Mouse (Mus musculus) lung, embryonic 14.5 days (tissue): ENCODE measurements around the gene Sfta2. TPM values are rescaled to one million over a fixed set of nuclear protein-coding genes. Genes with fewer than 3 reads are reported as not detected.
A peak's percentile ranks its signal among the peaks of the same experiment; 100 is the strongest.

Experiments
- ATAC-seq: fragments of 200-750 bp; cut with Nextera tagmentation; 2 replicates; pipeline ENCODE4 v1.8.0; 2017; ENCODE audit warnings: mild to moderate bottlenecking, moderate TSS enrichment, moderate library complexity; ENCODE audit not compliant: insufficient read depth
- DNase-seq: peaks from one replicate; pipeline ENCODE4 v3.0.0-alpha.2; 2015
- H3K27ac ChIP-seq: fragments of 300-500 bp; sonication (generic); 2 replicates; pipeline ENCODE4 v1.5.1; 2014; ENCODE audit warnings: low read depth, mild to moderate bottlenecking, moderate library complexity
- H3K27me3 ChIP-seq: fragments of 300-500 bp; sonication (generic); 2 replicates; pipeline ENCODE4 v1.6.1; 2014; ENCODE audit warnings: low read length, control low read depth; ENCODE audit not compliant: insufficient read depth
- H3K36me3 ChIP-seq: fragments of 300-500 bp; sonication (generic); 2 replicates; pipeline ENCODE4 v1.6.1; 2014; ENCODE audit warnings: control low read depth; ENCODE audit not compliant: insufficient read depth
- H3K4me1 ChIP-seq: fragments of 300-500 bp; sonication (generic); 2 replicates; pipeline ENCODE4 v1.6.1; 2014; ENCODE audit warnings: antibody characterized with exemption, control low read depth; ENCODE audit not compliant: insufficient read depth
- H3K4me2 ChIP-seq: fragments of 300-500 bp; sonication (generic); 2 replicates; pipeline ENCODE4 v1.6.1; 2014; ENCODE audit warnings: mild to moderate bottlenecking
- H3K4me3 ChIP-seq: fragments of 300-500 bp; sonication (generic); 2 replicates; pipeline ENCODE4 v1.5.1; 2014; ENCODE audit warnings: low read depth, low read length
- H3K9ac ChIP-seq: fragments of 300-500 bp; sonication (generic); 2 replicates; pipeline ENCODE4 v1.6.1; 2014
- H3K9me3 ChIP-seq: fragments of 300-500 bp; sonication (generic); 2 replicates; pipeline ENCODE4 v1.6.1; 2016; ENCODE audit warnings: low read depth, low read length, control low read depth
- CTCF ChIP-seq: IDR thresholded peaks from 2 replicates; pipeline ENCODE4 v1.5.1; 2016; ENCODE audit warnings: antibody characterized with exemption, low read depth
- WGBS: fragments of 180-500 bp; shearing (Covaris S2); extraction: QIAGEN DNeasy Blood & Tissue Kit; methylation state at CpG from one replicate; pipeline ENCODE4 v1.1.7; 2014; 5-methylcytosine and 5-hydroxymethylcytosine counted together
- polyA plus RNA-seq: library from polyadenylated mRNA; unstranded; fragments of >200 nt; fragmentation: Nextera tagmentation; extraction: Ambion mirVana; gene quantifications from 2 replicates; pipeline ENCODE4 v1.2.1, GENCODE M21; 2014

Gene Sfta2
- polyA plus RNA-seq, 1 experiment from 2014 or later = 61.3 TPM

DNA sequence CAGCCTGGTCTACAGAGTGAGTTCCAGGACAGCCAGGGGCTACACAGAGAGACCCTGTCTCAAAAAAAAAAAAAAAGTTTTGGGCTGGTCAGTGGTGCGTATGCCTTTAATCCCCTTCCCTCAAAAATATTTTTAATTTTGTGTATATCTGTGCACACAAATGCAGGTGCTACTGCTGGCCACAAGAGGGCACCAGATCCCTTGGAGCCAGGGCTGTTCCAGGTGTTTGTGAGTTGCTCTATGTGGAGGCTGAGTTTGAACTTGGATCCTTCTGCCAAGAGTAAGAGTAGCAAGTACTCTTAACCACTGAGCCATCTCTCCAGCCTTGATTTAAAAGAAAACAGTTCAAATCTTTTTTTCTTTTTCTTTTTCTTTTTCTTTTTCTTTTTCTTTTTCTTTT, 18.4 kb upstream of the Sfta2 start:
- TF ChIP-seq CTCF = peak; percentile 72
- no peak overlapping the region for H3K27ac ChIP-seq
- no peaks in the 10 kb centered on the region for H3K27me3 ChIP-seq
- no peak overlapping the region for H3K4me3 ChIP-seq
- H3K9ac ChIP-seq = no peak overlapping the region
- 81% methylated on average over 1 of the region's 1 CpGs for WGBS
- H3K36me3 ChIP-seq = no peaks in the 10 kb centered on the region
- H3K4me2 ChIP-seq = no peak overlapping the region
- DNase-seq = peak; percentile 35
- H3K4me1 ChIP-seq = no peaks in the 10 kb centered on the region
- no peak for ATAC-seq
- no peaks in the 10 kb centered on the region for H3K9me3 ChIP-seq

DNA sequence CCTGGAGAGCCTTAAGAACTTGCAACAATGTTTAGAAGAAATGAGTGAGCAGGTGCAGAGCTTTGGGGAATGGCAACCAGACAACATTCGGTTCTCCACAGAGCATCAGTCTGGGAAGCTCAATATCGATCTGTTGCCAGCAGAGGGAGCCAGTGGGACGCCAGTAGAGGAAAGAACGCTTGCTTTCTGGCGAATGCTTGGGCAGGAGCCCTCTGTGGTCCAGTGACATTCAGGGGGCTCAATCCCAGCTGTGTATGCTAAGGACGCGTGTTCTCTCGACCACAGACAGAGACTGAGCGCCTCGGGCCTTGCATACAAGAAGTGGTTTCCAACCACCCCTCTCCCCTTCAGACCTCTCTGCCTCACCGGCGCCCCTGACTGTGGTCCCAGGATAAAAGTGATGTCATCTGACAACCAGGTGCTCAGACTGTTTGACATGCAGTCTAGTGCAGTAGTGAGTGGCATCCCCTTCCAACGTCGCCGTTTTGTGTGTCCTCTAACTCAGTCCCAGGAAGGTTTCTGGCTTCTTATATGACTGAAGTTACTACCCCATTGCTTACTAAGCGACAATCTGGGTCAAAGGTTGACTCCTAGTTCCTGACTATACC, 16.9 kb upstream of the Sfta2 start:
- no peaks in the 10 kb centered on the region for H3K36me3 ChIP-seq
- H3K9me3 ChIP-seq = no peaks in the 10 kb centered on the region
- TF ChIP-seq CTCF = peak; percentile 87
- WGBS = 11% methylated on average over 16 of the region's 16 CpGs
- peak overlapping the region; percentile 7; the same call in 1 of the 2 replicates for H3K4me2 ChIP-seq
- no peak overlapping the region for H3K9ac ChIP-seq
- DNase-seq = peak; percentile 93
- H3K27ac ChIP-seq = no peak overlapping the region
- H3K4me3 ChIP-seq = no peak overlapping the region
- no peaks in the 10 kb centered on the region for H3K27me3 ChIP-seq
- peak; percentile 66 for ATAC-seq
- H3K4me1 ChIP-seq = no peaks in the 10 kb centered on the region

DNA sequence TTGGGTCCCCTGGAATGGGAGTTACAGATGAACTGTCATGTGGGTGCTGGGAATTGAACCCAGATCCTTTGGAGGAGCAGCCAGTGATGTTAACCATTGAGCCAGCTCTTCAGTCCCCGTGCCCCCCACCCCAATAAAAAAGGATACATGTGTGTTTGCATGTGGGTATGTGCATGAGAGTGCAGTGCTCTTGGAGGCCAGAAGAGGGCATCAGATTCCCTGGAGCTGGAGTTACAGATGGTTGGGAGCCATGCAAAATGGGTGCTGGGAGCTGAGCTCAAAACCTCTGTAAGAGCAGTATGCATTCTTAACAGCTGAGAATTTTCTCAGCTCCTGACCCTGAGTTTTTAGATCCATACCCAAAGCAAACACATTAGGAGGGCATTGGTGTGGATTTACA, 14.1 kb upstream of the Sfta2 start:
- Histone ChIP-seq H3K36me3 (no peaks in the 10 kb centered on the region), H3K4me1 (no peaks in the 10 kb centered on the region), H3K27me3 (no peaks in the 10 kb centered on the region), H3K9me3 (no peaks in the 10 kb centered on the region), H3K4me2 (no peak overlapping the region), H3K4me3 (no peak overlapping the region), H3K9ac (no peak overlapping the region), H3K27ac (no peak overlapping the region)
- ATAC-seq = no peak
- no peak for DNase-seq
- peak; percentile 27 for TF ChIP-seq CTCF
- 77% methylated on average over 1 of the region's 1 CpGs for WGBS

DNA sequence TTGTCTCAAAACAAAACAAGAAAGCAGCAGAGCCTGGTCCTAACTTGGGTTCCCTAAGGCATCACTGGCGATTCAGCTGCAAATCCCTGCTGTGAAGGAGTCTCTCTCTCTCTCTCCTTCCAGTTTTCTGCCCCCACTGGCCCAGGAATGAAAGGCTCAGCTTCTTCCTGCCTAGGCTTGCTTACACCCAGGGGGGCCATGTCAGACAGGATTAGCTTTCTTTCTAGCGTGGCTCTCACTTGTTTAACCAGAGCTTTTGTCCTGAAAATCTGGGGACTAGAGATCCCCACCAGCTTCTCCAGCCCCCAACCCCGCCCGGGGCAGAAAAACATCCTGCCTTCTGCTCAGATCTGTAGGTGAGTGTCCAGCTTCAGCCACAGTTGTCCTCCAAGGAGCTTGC, 13.0 kb upstream of the Sfta2 start:
- TF ChIP-seq CTCF = no peak
- ATAC-seq = no peak
- Histone ChIP-seq H3K9ac (no peak overlapping the region), H3K4me1 (no peaks in the 10 kb centered on the region), H3K4me3 (no peak overlapping the region), H3K36me3 (no peaks in the 10 kb centered on the region), H3K4me2 (no peak overlapping the region), H3K27ac (no peak overlapping the region), H3K9me3 (no peaks in the 10 kb centered on the region), H3K27me3 (no peaks in the 10 kb centered on the region)
- no peak for DNase-seq
- 25% methylated on average over 4 of the region's 4 CpGs for WGBS

DNA sequence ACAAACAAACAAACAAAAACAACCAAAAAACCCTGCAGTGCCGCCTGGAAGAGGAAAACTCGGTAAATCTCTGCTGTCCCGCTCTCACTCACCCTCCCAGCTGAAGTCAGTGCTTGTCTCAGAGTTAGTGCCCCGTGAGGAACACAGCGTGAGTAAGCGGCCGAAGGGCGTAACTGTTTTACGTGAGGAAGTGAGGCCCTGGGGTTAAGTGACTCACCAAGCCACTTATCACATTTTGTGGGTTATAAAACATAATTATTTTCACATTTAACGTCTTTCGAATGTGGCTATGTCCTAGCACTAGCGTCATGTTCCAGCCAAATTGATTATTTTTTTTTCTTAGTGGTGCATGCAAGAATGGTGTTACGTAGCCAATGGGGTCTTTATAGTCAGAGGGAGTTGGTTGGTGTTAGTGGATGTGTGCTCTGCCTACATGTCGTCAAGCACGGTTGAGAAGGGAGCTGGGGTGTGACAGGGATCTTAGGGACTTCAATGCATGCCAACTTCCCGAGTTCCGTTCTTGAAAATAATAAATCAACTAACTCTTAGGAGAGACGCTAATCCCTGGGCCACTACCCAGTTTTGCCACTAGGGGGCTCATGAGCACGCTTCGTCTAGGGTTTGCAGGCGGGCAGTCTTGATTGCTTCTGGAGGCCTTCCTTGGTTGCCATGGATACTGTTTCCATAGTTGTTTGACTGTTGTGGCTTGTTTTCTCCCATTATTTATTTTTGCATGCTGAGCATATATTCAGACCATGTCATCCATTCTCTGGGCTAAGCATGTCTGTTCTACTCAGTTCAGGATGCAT, 10.7 kb upstream of the Sfta2 start:
- peak; percentile 94 for TF ChIP-seq CTCF
- peak; percentile 92 for DNase-seq
- 41% methylated on average over 21 of the region's 21 CpGs for WGBS
- Histone ChIP-seq H3K27me3 (no peaks in the 10 kb centered on the region), H3K9me3 (no peaks in the 10 kb centered on the region), H3K27ac (no peak overlapping the region), H3K4me2 (no peak overlapping the region), H3K4me3 (no peak overlapping the region), H3K4me1 (no peaks in the 10 kb centered on the region), H3K9ac (no peak overlapping the region), H3K36me3 (no peaks in the 10 kb centered on the region)
- peak; percentile 49; the same call in 1 of the 2 replicates for ATAC-seq

DNA sequence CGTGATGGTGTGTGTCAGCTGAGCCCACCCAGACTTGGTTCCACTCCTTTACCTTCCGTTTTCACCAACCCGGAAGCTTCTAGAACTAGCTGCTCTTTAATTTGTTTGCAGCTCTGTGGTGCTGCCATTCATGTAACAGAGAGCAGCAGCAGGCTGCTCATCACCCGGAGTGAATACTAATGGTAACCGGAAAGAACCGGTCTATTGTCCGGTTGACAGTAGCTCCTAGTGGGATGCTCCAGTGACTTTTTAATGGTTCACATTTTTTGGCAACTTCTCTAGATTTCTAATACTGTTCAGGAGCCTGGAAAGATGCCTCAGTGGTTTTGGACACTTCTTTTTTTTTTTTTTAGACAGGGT, 10.2 kb upstream of the Sfta2 start:
- WGBS = 90% methylated on average over 7 of the region's 7 CpGs
- no peak overlapping the region for H3K4me2 ChIP-seq

DNA sequence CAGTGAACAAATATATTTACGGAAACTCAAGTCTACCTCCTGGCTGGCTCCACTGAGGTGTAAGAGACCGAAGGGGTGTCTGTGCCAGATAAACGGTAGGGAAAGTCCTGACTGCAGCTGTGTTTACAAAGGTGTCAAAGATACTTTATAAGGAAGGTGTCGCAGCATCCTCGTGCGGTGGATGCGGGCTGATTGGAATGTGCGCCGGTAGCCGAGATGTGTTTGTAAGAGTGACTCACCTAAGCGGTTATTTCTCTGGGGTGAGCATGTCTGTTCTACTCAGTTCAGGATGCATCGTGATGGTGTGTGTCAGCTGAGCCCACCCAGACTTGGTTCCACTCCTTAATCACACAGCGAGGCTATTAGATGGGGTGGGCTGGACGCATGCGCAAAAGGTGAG, 9.6 kb upstream of the Sfta2 start:
- ATAC-seq = no peak
- WGBS = 65% methylated on average over 15 of the region's 15 CpGs

More for the DNA sequence above, 10.2 kb upstream of the Sfta2 start:
- no peak overlapping the region for H3K9ac ChIP-seq
- TF ChIP-seq CTCF = no peak
- DNase-seq = no peak
- no peaks in the 10 kb centered on the region for H3K27me3 ChIP-seq
- no peaks in the 10 kb centered on the region for H3K4me1 ChIP-seq
- no peak overlapping the region for H3K4me3 ChIP-seq
- ATAC-seq = no peak
- no peak overlapping the region for H3K27ac ChIP-seq
- H3K36me3 ChIP-seq = no peaks in the 10 kb centered on the region
- H3K9me3 ChIP-seq = no peaks in the 10 kb centered on the region

More for the DNA sequence above, 9.6 kb upstream of the Sfta2 start:
- no peak for DNase-seq
- no peak overlapping the region for H3K27ac ChIP-seq
- H3K4me1 ChIP-seq = no peaks in the 10 kb centered on the region
- H3K4me3 ChIP-seq = no peak overlapping the region
- no peak overlapping the region for H3K4me2 ChIP-seq
- TF ChIP-seq CTCF = no peak
- H3K27me3 ChIP-seq = no peaks in the 10 kb centered on the region
- no peak overlapping the region for H3K9ac ChIP-seq
- no peaks in the 10 kb centered on the region for H3K9me3 ChIP-seq
- no peaks in the 10 kb centered on the region for H3K36me3 ChIP-seq
